Mouse (Mus musculus) NIH3T3 (cell line): ENCODE results near the gene Six1.
A peak's percentile ranks its signal among the peaks of the same experiment; 100 is the strongest.
"Not testable (repeated sequence)": the region's sequence is repeated elsewhere in the genome, so short reads cannot be mapped to it uniquely, and the experiment has no call there.

Experiments used
- DNase-seq: peaks from one replicate; pipeline ENCODE4 v3.0.0-alpha.2; 2012; ENCODE audit warnings: low read depth

Six1 gene

GRCm38 (mm10) chr12:73034901-73035895 is 18.5 kb downstream of the Six1 start:
- DNase-seq = no peak

DNA sequence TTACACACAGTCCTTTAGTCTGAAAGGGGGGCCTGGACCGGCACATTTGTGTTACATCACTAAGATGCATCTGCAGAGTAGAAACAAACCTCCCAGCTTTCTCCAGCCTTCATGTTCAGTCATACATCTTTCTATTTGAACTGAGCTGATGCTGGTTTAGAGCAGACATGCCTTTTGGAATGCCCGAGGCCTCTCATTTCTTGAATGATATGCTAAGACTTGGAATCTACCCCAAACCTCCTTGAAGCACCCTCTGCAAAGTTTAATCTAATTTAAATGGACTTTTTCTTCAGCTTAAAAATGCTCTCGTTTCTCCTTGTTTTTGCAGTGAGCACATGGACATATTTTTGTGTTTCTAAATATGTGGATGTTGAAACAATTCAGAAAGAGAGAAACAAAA is 21.0 kb downstream of the Six1 start:
- peak; percentile 71 for DNase-seq

DNA sequence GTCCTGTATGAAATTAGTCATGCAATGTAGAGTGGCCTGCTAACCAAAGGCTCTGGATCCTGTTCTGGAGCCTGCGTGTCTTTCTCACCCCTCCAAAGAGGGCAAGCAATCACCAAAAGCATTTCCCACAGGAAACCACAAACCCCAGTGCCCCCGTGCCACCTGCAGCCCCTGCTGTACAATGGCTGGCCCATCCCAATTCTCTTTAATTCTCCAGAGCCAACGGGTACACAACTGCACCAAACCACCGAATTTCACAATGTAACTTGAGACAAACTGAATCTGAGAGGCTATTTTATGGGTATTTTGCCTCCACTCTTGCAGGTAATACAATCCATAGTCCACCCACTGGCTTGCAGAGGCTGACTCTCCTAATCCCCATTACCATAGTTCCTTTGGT is 22.4 kb downstream of the Six1 start:
- no peak for DNase-seq

DNA sequence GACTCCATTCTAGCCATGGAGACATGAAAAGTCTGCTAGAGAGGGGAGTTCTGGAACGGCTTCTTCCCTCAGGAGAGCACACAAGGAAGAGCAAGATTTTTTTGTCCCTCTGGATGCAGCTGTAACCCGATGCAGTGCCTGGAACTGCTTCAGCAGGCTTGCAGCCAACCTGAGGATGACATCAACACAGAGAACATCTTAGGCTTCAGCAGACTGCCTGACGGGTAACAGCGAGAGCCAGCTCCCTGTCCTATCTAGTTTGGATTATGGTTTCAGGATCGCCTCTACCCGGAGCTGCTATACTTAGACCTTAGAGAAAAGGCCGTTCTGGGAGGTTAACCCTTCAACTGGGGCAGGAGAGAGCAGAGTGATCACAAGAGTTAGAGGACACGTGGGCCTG is 28.2 kb downstream of the Six1 start:
- DNase-seq = peak; percentile 90

DNA sequence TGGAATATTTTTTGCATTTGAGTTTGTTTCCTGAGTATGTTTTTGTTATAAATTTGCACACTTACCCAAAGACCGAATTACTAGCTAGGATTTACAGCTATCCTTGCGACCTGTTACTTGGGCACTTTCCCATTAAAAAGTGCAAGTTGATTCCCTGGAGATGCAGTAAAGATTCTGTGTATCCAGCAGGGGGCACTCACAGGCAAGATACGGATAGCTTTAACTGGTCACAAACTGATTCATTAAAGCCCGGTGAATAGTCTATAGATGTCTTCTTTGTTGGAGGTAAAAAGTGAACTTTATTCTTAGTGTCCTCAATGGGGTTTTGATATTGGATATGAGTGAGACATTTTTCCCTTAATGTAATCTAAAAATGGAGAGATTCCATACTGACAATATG is 32.7 kb downstream of the Six1 start:
- peak; percentile 90 for DNase-seq

GRCm38 (mm10) chr12:73020422-73020821 is 33.3 kb downstream of the Six1 start:
- no peak for DNase-seq

- peak; percentile 89 for DNase-seq
Measured at GRCm38 (mm10) chr12:73018838-73019237, 34.8 kb downstream of the Six1 start.

GRCm38 (mm10) chr12:73016171-73016570 is 37.5 kb downstream of the Six1 start:
- DNase-seq = no peak

DNA sequence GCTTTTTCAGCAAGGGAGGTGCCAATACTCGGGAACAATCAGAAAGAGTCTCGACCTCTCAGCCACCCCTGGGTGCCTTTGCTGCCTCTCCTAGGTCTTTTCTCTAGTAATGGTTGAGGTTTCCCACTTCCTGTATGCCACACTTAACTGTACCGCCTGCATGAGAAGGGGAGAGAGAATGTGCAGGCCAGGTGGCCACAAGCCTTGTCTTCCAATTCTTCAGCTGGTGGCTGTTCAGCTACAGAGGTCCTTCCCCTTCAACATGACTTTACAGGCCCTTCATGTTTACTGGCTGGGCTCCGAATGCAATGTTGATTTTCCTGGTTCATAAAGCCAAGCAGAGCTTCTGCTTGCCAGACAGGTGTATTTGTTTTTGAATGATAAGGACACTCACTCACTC is 39.4 kb downstream of the Six1 start:
- DNase-seq = no peak

DNA sequence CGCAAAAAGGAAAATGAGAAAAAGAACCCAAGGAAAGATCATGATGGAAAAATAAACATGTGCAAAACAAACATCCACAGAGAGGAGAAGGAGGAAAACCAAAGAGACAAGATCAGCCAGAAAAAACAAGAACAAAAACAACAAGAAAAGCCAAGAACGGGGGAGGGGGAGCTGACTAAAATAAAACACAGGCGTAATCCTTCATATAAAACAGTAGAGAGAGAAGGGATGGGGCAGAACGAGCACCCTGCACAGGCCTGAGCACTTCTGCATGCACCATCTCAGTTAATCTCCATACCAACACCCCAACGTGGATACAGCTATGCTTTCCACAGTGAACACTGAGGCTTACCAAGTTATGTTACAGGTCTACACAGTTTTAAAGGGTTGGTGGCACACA is 40.9 kb downstream of the Six1 start:
- DNase-seq = peak; percentile 58

GRCm38 (mm10) chr12:73012136-73012785 is 41.4 kb downstream of the Six1 start:
- DNase-seq = peak; percentile 34

- not testable (repeated sequence) for DNase-seq
Measured at GRCm38 (mm10) chr12:73002903-73003302, 50.8 kb downstream of the Six1 start.

GRCm38 (mm10) chr12:73002281-73002680 is 51.4 kb downstream of the Six1 start:
- DNase-seq = not testable (repeated sequence)

DNA sequence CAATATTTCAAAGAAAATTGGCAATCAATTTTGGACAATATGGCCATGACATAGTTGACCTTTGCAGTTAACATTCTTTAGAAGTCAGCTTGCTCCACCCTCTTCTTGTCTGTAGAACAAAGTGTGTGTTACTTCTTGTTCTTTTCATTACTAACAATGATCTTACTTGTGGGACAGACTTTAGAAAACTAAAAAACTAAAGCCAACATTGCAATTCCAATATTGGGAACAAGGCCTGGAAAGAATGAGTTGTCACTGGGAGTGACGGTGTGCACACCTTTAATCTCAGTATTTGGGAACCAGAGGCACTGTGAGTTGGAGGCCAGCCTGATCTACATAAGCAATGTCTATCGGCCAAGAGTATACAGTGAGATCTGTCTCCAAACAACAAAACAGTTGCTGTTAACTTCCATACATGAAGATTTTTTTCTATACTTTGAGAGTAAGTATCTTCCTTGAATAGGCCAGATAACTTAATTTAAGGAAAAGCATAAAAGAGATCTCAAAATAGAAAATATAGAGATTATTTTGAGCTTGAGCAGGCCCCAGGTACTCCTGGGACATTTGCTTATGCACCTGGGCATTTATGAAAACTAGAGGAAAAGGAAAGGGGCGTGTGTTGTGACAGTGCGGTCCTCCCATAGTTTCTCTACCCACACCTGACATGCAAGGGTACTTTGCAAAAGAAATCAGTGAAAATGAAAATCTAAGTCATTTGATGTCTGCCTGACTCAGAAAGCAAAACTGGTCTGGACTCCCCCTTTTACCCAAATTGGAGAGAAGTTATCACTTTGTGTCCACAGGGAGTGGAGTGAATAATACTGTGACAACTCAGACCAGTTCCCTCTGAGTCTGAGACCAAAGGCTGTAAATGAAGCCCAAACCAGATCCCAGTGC is 55.3 kb downstream of the Six1 start:
- no peak for DNase-seq

DNA sequence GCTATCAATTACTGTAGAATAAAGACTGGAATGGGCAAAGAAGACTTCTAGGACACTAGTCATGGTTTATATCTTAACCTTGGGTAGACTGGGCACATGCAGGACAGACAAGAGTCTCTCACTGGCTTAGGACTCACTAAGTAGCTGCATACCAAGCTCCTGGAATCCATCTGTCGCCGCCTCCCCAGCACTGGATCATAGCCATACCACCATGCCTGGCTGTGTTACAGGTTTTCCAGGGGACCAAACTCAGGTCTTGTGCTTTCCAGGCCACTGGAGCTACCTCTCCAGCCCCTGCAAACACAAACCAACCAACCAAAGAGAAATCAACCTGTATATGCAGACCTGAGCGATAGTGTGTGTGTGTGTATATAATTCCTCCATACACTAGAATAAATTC is 57.0 kb downstream of the Six1 start:
- no peak for DNase-seq
